Mouse (Mus musculus): ENCODE data around the gene Nlrx1.

The Nlrx1 gene

DNA sequence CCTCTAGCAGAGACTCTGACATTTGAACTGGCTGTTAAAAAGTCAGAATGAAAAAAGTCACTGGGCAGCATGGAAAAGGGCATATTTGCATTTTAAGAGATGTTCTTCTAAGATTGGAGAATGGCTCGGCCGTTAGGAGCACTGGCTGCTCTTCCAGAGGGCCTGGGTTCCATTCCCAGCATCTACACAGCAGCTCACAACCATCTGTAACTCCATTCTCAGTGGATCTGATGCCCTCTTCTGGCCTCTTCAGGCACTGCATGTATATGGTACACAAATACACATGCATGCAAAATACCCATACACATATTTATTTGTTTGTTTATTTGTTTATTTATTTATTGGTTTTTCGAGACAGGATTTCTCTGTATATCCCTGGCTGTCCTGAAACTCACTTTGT is 678 bp upstream of the Nlrx1 start:
- peak in 1 of 2 experiments; percentile 57 for DNase-seq (ENCODE audit: low spot score in 2 of 2)

DNA sequence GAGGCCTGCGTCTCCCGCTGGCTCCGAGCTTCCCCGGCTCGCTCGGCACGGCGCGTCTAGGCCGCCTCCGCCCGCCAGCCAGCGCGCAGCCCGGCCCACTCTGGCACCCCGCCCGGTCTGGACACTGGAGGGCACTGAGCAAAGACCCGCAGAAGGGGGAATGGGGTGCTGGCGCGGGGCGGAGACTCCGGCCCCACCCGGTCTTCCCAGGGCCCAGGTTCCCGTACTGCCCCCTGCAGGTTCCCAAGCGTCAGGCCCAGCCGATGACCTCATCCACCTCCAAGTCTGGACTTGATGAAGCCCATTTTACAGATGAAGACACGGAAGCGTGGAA is 405 bp downstream of the Nlrx1 start:
- DNase-seq (ENCODE audit: low spot score in 2 of 2), result peak; percentile 75 to 79

DNA sequence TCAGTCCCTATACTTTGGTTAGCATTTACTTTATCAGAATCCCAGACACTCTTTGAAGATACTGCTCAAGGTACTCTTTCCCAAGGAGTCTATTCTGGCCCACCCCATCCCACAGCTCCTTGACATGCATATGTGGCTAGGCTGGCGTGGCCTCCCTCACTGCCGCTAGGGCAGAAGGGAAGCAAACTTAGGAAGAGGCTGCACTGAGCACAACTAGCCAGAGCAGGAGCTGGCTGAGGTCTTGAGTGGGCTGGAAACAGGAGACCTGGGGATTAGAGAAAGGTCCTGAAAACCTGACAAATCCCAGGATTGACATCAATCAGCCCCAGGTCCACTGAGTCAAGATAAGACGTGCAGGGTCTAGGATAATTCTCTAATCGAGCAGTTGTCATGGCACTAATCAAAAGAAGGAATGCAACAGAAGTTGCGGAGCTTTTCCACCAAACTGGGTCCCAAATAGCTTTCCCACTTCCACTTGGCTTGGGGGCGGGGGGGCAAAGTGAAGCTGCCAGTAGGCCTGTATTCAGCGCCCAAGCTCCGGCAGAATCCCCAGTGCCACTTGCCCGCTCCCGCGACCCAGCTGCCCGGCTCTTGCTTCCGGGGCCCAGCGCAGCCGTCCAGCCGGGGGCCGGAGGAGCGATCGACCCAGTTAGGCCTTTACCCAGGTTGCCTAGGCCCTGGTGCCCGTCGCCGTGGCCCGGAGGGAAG is 926 bp downstream of the Nlrx1 start:
- no peak for DNase-seq (ENCODE audit: low spot score in 2 of 2)

DNA sequence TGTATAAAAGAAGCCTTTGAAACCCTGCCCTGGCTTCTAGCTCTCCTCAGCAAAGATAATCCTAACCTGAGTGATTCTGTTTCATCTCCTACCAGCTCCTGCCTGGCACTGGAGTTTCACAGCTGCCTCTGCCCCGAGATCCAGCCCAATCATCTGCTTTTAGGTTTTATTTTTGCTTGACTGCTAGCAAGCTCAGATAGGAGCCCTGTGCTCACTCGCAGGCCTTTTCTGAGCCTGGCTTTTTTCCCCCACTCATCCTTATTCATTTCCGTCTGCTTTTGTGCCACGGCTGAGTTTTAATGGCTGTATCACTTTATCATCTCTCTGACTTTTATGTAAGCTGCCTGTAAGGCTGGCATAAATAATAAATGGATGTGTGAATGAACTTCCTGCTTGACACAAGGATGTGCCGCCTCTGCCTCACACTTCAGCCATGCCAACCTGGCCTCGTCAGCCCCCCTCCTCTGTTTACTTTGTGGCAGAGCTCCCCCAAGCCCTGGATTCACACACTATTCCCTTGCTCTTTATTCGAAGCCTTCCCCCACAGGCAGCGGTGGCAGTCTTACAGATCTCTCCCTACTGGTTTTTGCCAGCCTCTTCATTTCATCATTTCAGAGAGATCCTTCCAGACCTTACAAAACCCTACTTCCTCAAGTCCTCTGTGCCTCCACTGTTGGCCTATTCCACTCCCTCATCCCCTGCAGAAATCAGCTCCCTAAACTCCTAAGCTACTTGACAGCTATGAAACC is 1.7 kb downstream of the Nlrx1 start:
- no peak for DNase-seq (ENCODE audit: low spot score in 2 of 2)

DNA sequence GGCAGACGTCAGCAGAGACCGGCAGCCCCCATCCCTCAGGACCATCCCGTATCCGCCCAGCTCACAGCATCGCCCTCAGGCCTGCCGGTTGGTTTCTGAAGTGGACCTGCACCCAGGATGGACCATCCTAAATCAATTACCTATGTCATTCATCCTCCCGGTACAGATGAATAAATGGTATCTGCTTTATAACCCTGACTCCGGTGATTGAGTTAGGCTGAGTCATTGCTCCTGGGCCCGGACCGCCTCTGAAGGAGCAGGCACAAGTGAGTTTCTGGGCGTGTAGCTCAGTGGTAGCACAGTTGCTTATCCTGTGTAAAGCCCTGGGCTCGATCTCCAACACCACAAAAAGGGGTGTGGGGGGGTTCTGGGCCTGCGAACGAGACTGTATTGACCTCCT is 7.0 kb downstream of the Nlrx1 start:
- DNase-seq (ENCODE audit: low spot score in 2 of 2), result no peak

DNA sequence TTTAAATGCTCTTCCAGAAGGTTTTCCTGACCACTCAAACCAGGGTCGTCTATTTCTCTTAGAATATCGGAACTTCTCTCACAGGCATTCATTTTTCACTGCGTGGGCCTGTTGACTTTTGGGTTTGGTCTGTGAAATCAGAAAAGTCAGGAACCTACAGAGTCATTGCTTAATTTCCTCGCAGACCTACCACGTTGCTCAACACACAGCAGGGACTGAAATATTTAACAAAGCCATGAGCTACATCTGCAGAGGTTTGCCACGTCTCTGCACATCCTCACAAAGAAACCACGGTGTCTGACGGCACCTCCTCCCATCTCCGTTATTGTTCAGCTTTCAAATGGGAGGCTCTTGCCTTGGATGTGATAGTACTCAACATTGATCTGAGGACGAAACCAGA is 9.4 kb downstream of the Nlrx1 start:
- DNase-seq (ENCODE audit: low spot score in 2 of 2), result no peak

DNA sequence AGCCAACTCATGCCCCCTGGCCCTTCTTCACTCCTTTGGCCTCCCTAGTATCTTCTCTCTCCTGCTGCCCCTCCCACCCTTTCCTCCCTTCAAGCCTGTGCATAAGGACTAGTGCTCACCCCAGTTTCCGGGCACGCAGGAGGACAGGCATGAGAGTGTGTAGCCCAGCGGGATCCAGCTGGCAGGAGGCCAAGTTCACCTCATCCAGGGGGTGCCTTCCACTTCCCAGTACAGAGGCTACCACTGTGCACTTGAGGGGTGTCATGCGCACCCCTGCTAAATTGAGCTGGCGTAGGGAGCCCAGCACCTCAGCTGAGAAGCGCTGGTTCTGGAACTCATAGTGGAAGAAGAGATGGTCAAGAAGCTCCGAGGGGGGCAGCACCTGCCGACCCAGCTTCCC is 12.2 kb downstream of the Nlrx1 start:
- no peak for DNase-seq (ENCODE audit: low spot score in 2 of 2)

DNA sequence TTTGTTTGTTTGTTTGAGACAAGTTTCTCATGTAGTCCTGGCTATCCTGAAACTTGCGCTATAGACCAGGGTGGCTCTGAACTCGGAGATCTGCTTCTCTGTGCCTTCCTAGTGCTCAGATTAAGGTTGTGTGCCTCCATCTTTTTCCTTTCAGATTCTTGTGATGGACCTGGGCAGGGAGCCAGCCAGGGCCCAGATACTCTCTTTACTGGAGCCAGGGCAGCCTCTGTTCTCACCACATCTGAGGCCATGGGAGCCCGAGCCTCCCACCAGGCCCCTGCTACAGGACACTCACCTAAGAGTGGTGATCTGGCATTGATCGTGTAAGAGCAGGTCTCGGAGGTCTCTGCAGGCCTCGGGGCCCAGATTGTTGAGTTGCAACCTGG is 13.3 kb downstream of the Nlrx1 start:
- no peak for DNase-seq (ENCODE audit: low spot score in 2 of 2)

DNA sequence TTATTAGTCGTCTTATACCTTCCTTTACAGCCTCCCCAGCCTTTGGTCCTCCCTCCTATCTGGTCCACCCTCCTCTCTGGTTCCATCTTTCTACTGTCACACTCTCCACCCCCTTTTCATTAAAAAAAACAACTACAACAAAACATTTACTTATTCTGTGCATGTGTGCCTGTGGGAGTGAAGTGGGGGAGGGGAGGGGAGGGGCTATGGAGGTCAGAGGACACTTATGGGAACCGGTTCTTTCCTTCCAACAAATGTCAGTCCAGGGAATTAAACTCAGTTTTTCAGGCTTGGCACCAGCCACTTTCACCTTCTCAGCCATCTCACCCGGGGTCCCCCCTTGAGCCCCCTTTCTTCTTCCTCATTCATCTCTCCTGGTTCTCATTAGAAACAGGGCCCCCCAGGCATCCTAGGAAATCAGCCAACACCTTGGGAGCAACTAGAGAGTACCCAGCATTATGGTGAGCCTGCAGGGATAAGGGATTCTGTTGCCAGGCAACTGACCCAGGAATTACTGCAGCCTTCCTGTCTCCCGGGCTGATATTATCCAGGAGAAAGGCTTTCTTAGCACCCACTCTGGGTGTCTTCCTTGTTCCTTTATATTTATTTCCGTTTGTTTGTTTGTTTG is 13.8 kb downstream of the Nlrx1 start:
- no peak for DNase-seq (ENCODE audit: low spot score in 2 of 2)

DNA sequence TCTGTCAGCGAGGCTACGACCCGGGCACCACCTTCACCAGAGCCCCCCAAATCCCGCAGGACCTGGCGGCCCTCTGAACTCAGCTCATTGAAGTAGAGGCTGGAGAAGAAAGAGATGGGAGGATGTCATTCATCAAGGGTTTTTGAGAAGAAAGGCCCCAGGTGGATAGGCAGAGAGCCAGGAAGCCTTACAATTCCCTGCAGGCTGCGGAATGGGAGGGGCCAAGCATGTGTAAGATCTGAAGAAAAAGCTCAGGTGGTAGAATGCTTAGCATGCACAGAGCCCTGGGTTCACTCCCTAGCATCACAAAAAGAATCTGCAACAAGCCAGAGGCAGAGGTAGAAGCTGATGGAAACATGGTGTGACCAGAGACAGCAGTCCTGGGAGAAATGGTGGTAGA is 15.0 kb downstream of the Nlrx1 start:
- no peak for DNase-seq (ENCODE audit: low spot score in 2 of 2)

DNA sequence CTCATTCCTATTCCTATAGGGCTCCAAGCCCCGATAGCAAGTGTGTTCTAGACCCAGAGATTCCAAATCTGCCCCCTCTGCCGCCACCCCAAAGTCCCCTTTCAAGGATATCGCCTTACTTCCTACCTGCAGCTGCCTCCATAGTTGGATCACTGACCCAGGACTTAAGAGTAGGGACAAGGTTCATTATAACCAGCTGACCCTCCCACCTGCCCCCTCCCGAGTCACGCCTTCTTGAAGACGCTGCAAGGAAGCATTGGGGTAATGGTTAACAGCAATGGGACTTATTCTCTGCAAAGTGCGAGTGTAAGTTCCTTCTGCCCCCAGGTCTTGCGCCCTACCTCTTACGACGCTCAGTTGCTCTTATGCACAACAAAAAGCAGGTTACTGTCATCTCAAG is 17.1 kb downstream of the Nlrx1 start, which contains the start of gene Pdzd3:
TSS of gene Pdzd3 (minus strand) at position 158 of the 400 bp plus-strand sequence.
- no peak for DNase-seq (ENCODE audit: low spot score in 2 of 2)

DNA sequence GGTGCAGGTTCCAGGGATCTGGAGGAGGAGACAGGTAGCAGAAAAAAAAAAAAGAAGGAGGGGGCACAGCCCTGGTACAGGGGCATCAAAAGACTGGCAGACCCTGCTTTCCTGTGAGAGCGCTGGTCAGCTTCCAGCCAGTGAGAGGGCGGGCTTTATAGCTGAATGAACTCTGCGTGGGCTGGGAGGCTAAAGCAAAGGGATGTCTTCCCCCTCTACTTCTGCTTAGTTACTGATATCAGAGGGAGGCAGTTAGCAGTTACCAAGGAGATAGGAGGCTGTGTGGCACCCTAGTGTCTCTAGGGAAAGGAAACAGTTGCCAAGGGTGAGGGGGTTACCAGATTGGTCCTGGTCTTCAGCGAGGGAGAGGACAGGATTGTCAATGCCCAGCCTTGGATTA is 18.0 kb downstream of the Nlrx1 start:
- no peak for DNase-seq (ENCODE audit: low spot score in 2 of 2)

DNA sequence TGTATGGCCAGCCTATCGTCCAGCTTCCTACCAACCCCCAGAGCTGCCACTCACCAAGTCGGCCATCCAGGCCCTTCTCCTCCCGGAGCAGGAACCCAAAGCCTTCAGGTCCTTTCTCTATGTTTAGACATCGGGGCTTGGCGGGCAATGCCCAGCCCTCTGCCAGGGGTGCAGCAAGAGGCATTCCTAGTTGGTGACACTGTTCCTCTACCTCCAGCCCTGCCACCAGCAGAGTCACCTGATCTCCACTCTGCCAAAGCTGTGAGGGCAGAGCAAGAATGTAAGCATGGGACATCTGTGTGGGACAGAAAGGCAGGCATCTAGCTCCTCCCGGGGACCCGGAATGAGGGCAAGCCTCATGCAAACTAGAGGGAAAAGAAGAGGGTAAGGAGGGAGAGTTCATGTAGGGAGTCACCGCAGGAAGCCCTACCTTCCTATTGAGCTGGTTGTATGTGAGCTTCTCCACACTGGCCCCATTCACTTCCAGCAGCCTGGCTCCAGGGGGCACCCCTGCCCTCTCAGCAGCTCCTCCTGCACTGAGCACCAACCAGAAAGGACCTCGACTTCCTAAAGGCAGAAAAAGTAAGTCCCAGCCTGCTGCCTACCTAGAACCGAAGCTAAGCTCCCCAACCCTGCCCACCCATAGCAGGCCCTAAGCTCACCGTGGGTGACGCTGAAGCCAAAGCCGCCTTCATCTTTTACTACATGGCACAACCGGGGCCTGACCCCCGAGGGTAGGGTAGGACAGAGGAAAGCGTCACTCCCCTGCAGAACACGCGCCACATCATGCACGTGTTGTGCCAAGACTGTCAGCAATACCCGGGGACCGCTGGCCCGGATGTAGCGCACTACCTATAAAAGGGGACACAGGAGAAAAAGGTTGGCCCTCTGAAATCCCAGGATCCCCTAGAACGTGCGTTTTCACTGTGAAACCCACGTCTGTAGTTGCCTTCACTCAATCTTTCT is 18.9 kb downstream of the Nlrx1 start:
- DNase-seq (ENCODE audit: low spot score in 2 of 2), result peak; percentile 40 to 47

DNA sequence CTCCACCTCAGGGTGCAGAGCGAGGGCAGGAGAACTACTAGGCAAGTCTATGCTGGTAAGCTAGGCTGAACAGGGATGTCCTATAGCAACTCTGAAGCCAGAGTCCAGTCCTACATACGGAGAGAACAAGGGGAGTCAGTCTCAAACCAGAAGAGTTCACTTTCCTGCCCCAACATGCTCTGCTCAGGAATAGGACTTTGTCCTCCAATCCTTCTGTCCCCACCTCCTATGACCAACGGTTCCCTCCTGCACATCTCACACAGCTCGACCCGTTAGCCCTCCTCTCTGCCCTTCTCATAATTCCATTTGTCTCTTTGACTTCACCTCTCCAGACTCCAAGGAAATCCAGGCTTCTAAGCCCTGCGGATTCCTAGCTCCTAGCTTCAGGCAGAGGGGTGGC is 20.5 kb downstream of the Nlrx1 start:
- no peak for DNase-seq (ENCODE audit: low spot score in 2 of 2)

DNA sequence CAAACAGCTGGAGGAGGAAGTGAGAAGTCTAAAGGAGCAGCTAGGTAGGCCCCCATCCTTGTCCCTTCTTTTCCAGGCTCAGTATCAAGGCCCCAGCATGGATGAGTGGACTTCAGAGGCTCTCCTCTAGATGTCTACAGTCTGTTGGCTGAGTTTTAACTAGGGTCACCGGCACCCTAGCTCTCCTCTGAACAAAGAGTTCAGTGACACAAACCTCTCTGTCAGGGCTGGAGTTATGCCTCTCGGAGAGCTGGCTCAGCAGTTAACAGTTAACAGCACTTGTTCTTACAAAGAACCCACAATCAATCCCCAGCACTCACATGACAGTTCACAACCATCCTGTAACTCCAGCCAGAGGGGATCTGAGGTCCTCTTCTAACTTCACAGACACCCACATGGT is 24.8 kb downstream of the Nlrx1 start:
- no peak for DNase-seq (ENCODE audit: low spot score in 2 of 2)

DNA sequence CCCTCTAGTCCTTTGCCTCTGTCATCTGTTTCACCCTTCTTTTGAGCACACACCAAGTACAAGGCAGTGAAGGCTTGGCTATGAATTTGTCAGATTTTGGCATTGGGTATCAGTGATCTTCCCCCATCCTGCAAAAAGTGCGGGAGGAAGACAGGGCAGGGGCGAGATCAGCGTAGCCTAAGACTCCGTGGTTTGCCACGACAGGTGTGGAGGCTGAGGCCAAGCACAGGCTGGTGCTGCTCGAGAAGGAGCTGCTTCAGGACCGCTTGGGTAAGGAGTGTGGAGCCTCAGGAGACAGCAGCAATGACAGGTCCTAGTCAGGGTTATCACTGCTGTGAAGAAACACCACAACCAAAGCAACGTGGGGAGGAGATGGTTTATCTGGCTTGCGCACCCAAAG is 27.0 kb downstream of the Nlrx1 start:
- no peak for DNase-seq (ENCODE audit: low spot score in 2 of 2)

DNA sequence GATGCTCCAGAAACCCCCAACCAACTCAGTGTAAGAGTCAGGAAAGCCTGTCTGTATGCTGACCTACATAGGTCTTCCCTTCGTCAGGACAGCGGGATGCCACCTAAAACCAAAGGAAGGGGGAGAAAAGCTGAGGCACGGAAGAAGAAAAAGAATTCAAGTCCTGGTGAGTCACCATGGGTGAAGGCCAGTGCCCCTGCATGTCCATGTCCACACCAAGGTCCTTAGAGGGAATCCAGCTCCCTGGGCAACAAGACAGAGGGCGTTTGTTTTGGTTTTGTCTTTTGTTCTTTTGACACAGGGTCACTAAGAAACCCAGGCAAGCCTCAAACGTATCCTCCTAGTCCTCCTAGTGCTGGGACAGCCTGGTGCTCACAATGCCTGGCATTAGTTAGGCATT is 27.5 kb downstream of the Nlrx1 start:
- no peak for DNase-seq (ENCODE audit: low spot score in 2 of 2)

DNA sequence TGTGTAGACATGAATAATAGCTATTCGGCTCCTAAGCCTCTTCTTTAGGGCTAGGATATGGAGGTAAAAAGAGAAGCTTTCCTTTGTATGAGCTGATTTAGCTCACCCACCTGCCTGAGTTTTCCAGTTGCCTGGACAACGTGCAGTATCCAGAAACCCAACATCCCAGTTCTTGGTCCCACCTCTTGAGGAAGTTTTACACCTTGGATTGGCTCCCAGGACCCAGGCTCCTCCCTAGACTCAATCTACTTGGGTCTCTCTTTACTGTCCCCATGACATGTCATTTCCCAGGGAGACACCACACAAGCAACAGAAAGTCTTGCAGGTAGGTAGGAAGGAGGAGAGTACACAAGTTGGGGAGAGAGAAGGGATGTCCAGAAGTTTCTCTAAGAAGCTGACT is 28.0 kb downstream of the Nlrx1 start, which contains the start of gene Ccdc153:
TSS of gene Ccdc153 (plus strand) at position 278 of the 400 bp plus-strand sequence.
- no peak for DNase-seq (ENCODE audit: low spot score in 2 of 2)

DNA sequence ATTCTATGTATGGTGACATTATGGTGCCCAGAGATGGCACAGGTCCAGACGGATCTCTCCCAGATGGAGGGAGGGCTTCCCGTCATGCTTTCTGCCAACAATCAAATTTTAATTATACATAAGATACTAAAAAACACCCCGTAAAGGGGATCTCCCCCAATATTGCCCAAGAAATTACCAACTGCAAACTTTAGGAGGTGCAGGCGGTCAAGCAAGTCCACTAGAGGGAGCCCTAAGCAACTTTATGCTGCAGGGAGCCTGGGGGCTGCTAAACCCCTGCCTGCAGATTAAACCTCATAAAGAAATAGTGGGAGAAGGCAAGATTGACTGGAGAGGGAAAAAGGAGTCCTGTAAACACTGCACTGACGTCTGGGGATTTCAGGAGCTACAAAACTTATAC is 29.0 kb downstream of the Nlrx1 start:
- peak in 1 of 2 experiments; percentile 54 for DNase-seq (ENCODE audit: low spot score in 2 of 2)

DNA sequence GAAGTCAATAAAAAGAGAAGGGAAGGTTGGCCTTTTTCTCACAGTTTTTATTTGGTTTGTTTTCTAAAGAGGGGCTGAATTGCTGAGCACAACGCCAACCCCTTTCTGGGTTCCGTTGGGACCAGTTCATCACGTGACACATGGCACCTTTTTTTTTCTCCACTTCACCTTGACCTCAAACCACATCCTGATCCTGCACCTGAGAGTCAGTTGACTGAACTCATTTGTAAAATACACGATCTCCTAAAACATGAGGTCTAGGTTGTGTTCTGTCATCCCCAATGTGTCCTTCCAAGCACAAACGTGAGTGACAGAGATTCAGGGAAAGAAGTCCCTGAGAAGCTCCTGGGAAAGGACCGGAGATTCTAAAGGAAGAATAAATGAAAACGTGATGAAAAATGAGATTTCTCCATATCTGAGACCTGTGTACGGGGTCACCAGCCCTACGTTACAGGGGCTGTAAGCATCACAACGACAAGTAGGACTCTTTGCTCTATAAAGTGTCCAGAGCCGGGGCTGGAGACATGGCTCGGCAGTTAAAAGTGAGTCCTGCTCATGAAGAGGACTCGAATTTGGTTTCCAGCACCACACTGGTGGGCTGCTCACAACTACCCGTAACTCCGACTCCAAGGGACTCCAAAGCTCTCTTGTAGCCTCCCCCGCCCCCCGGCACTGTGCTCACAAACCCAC is 29.8 kb downstream of the Nlrx1 start:
- DNase-seq (ENCODE audit: low spot score in 2 of 2), result no peak

DNA sequence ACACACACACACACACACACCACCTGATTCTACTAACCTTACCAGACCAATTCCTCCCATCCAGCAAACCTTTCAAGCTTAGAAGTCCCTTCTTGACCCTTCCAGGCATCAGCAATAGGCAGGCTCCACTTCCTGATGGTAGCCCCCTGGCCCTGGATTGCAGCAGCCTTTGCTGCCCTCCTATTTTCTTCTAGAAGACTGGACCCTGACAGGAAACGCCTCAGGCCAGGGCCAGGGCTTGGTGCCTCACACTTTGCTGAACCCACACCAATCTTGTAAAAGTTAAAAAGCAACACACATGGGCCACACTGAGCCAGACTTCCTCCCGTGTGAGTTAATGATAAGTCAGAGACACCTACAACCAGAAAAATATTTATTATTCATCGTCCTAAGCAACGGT is 31.3 kb downstream of the Nlrx1 start:
- no peak for DNase-seq (ENCODE audit: low spot score in 2 of 2)
